Mouse (Mus musculus): ENCODE measurements around the gene Gfod1. TPM values are rescaled to one million over a fixed set of nuclear protein-coding genes. Genes with fewer than 3 reads are reported as not detected.

Gfod1 gene
- polyA plus RNA-seq, 1 experiment from 2014 or later = 1.5 TPM

- Histone ChIP-seq H3K4me1 (peaks cover 5% of the 10 kb centered on the region; the same call in 1 of the 2 replicates), H3K27ac (no peak overlapping the region), H3K9ac (no peak overlapping the region), H3K4me2 (replicated peaks) (no peak overlapping the region), H3K9me3 (no peaks in the 10 kb centered on the region), H3K4me3 (no peak overlapping the region), H3K36me3 (no peaks in the 10 kb centered on the region), H3K27me3 (replicated peaks) (0 out of 2 replicates have a peak, but pooled peaks cover 4% of the 10 kb centered on the region)
- ATAC-seq (ENCODE audit: low FRiP score, low read depth) = no peak
- WGBS = 97% methylated on average over 4 of the region's 4 CpGs
Observed at GRCm38 (mm10) chr13:43187736-43188135, 116.2 kb downstream of the Gfod1 start.

GRCm38 (mm10) chr13:43183248-43184055 is 120.5 kb downstream of the Gfod1 start:
- Histone ChIP-seq H3K9me3 (no peaks in the 10 kb centered on the region), H3K4me2 (replicated peaks) (peak overlapping the region; percentile 48), H3K9ac (no peak overlapping the region), H3K4me3 (peak overlapping the region; percentile 11; the same call in 1 of the 2 replicates), H3K36me3 (no peaks in the 10 kb centered on the region), H3K27me3 (replicated peaks) (no peaks in the 10 kb centered on the region), H3K4me1 (0 out of 2 replicates have a peak, but pooled peaks cover 3% of the 10 kb centered on the region), H3K27ac (no peak overlapping the region)
- 53% methylated on average over 8 of the region's 8 CpGs for WGBS
- peak; percentile 68 for ATAC-seq (ENCODE audit: low FRiP score, low read depth)

- no peak overlapping the region for H3K9ac ChIP-seq
- H3K27ac ChIP-seq = no peak overlapping the region
- ATAC-seq (ENCODE audit: low FRiP score, low read depth) = peak; percentile 48
- H3K4me3 ChIP-seq = peak overlapping the region; percentile 11; the same call in 1 of the 2 replicates
- H3K9me3 ChIP-seq = no peaks in the 10 kb centered on the region
- peak overlapping the region; percentile 48 for H3K4me2 ChIP-seq (replicated peaks)
- H3K36me3 ChIP-seq = no peaks in the 10 kb centered on the region
- WGBS = 21% methylated on average over 14 of the region's 14 CpGs
- H3K27me3 ChIP-seq (replicated peaks) = no peaks in the 10 kb centered on the region
- H3K4me1 ChIP-seq = 0 out of 2 replicates have a peak, but pooled peaks cover 3% of the 10 kb centered on the region
Observed at GRCm38 (mm10) chr13:43182465-43183201, 121.3 kb downstream of the Gfod1 start.

GRCm38 (mm10) chr13:43181104-43181503 is 122.9 kb downstream of the Gfod1 start:
- H3K9ac ChIP-seq = no peak overlapping the region
- ATAC-seq (ENCODE audit: low FRiP score, low read depth) = no peak
- 60% methylated on average over 7 of the region's 7 CpGs for WGBS

GRCm38 (mm10) chr13:43177317-43177716 is 126.7 kb downstream of the Gfod1 start:
- WGBS = 89% methylated on average over 7 of the region's 7 CpGs
- H3K4me2 ChIP-seq (replicated peaks) = no peak overlapping the region
- H3K36me3 ChIP-seq = no peaks in the 10 kb centered on the region
- H3K9me3 ChIP-seq = no peaks in the 10 kb centered on the region
- H3K9ac ChIP-seq = no peak overlapping the region
- no peaks in the 10 kb centered on the region for H3K27me3 ChIP-seq (replicated peaks)
- 0 out of 2 replicates have a peak, but pooled peaks cover under 1% of the 10 kb centered on the region for H3K4me1 ChIP-seq
- ATAC-seq (ENCODE audit: low FRiP score, low read depth) = no peak
- no peak overlapping the region for H3K27ac ChIP-seq
- no peak overlapping the region for H3K4me3 ChIP-seq

More at GRCm38 (mm10) chr13:43181104-43181503, 122.9 kb downstream of the Gfod1 start:
- Histone ChIP-seq H3K27ac (no peak overlapping the region), H3K9me3 (no peaks in the 10 kb centered on the region), H3K4me3 (no peak overlapping the region), H3K27me3 (replicated peaks) (no peaks in the 10 kb centered on the region), H3K4me2 (replicated peaks) (no peak overlapping the region), H3K4me1 (0 out of 2 replicates have a peak, but pooled peaks cover 3% of the 10 kb centered on the region), H3K36me3 (no peaks in the 10 kb centered on the region)

GRCm38 (mm10) chr13:43176676-43177075 is 127.3 kb downstream of the Gfod1 start:
- WGBS = 91% methylated on average over 3 of the region's 3 CpGs
- H3K27me3 ChIP-seq (replicated peaks) = no peaks in the 10 kb centered on the region
- H3K4me3 ChIP-seq = no peak overlapping the region
- no peaks in the 10 kb centered on the region for H3K36me3 ChIP-seq
- H3K9ac ChIP-seq = no peak overlapping the region
- H3K4me1 ChIP-seq = 0 out of 2 replicates have a peak, but pooled peaks cover 6% of the 10 kb centered on the region
- no peak overlapping the region for H3K27ac ChIP-seq
- H3K9me3 ChIP-seq = no peaks in the 10 kb centered on the region
- ATAC-seq (ENCODE audit: low FRiP score, low read depth) = no peak
- no peak overlapping the region for H3K4me2 ChIP-seq (replicated peaks)

- Histone ChIP-seq H3K4me1 (0 out of 2 replicates have a peak, but pooled peaks cover 6% of the 10 kb centered on the region), H3K36me3 (no peaks in the 10 kb centered on the region), H3K9me3 (no peaks in the 10 kb centered on the region), H3K27ac (no peak overlapping the region), H3K4me3 (no peak overlapping the region), H3K9ac (no peak overlapping the region), H3K4me2 (replicated peaks) (no peak overlapping the region), H3K27me3 (replicated peaks) (no peaks in the 10 kb centered on the region)
- no peak for ATAC-seq (ENCODE audit: low FRiP score, low read depth)
- WGBS = 16% methylated on average over 9 of the region's 9 CpGs
Observed at GRCm38 (mm10) chr13:43173262-43173661, 130.7 kb downstream of the Gfod1 start.

GRCm38 (mm10) chr13:43172036-43172713 is 131.8 kb downstream of the Gfod1 start:
- no peak for ATAC-seq (ENCODE audit: low FRiP score, low read depth)
- H3K27ac ChIP-seq = no peak overlapping the region
- 36% methylated on average over 14 of the region's 14 CpGs for WGBS

GRCm38 (mm10) chr13:43171020-43171710 is 132.8 kb downstream of the Gfod1 start, which contains the start of gene Tbc1d7:
TSS of gene Tbc1d7 (minus strand) at chr13:43171501.
- peak within 1 kb of the TSS; percentile 71 for H3K4me2 ChIP-seq (replicated peaks)
- H3K4me3 ChIP-seq = peak within 1 kb of the TSS; percentile 60
- H3K36me3 ChIP-seq = no peaks in the 10 kb centered on the region; the same call in 1 of the 2 replicates
- WGBS = under 1% methylated on average over 48 of the region's 48 CpGs
- H3K4me1 ChIP-seq = 0 out of 2 replicates have a peak, but pooled peaks cover 6% of the 10 kb centered on the region
- H3K9ac ChIP-seq = peak within 1 kb of the TSS; percentile 80
- H3K9me3 ChIP-seq = no peaks in the 10 kb centered on the region
- no peak within 1 kb of the TSS for H3K27ac ChIP-seq
- peak; percentile 93 for ATAC-seq (ENCODE audit: low FRiP score, low read depth)
- no peaks in the 10 kb centered on the region for H3K27me3 ChIP-seq (replicated peaks)

More at GRCm38 (mm10) chr13:43172036-43172713, 131.8 kb downstream of the Gfod1 start:
- peak overlapping the region; percentile 71 for H3K4me2 ChIP-seq (replicated peaks)
- H3K27me3 ChIP-seq (replicated peaks) = no peaks in the 10 kb centered on the region
- peak overlapping the region; percentile 60; the same call in 1 of the 2 replicates for H3K4me3 ChIP-seq
- no peaks in the 10 kb centered on the region for H3K9me3 ChIP-seq
- H3K9ac ChIP-seq = no peak overlapping the region; the same call in 1 of the 2 replicates
- 0 out of 2 replicates have a peak, but pooled peaks cover 6% of the 10 kb centered on the region for H3K4me1 ChIP-seq
- H3K36me3 ChIP-seq = no peaks in the 10 kb centered on the region; the same call in 1 of the 2 replicates

- Histone ChIP-seq H3K4me1 (0 out of 2 replicates have a peak, but pooled peaks cover 6% of the 10 kb centered on the region), H3K36me3 (peaks cover 13% of the 10 kb centered on the region), H3K9me3 (no peaks in the 10 kb centered on the region), H3K9ac (no peak overlapping the region), H3K4me2 (replicated peaks) (no peak overlapping the region), H3K27ac (no peak overlapping the region), H3K27me3 (replicated peaks) (no peaks in the 10 kb centered on the region), H3K4me3 (no peak overlapping the region)
- 82% methylated on average over 9 of the region's 9 CpGs for WGBS
- ATAC-seq (ENCODE audit: low FRiP score, low read depth) = no peak
Observed at GRCm38 (mm10) chr13:43167721-43168120, 136.3 kb downstream of the Gfod1 start.

GRCm38 (mm10) chr13:43159429-43159828 is 144.5 kb downstream of the Gfod1 start:
- H3K36me3 ChIP-seq = peaks cover 25% of the 10 kb centered on the region
- H3K27me3 ChIP-seq (replicated peaks) = no peaks in the 10 kb centered on the region
- no peak overlapping the region for H3K27ac ChIP-seq
- no peak overlapping the region for H3K9ac ChIP-seq
- no peak overlapping the region for H3K4me2 ChIP-seq (replicated peaks)
- H3K9me3 ChIP-seq = no peaks in the 10 kb centered on the region
- no peak for ATAC-seq (ENCODE audit: low FRiP score, low read depth)
- no peaks in the 10 kb centered on the region for H3K4me1 ChIP-seq
- H3K4me3 ChIP-seq = no peak overlapping the region
- 53% methylated on average over 3 of the region's 3 CpGs for WGBS

Measured in neural tube, embryonic 12.5 days (tissue).